Mouse (Mus musculus): ENCODE data around the gene 1810049J17Rik. TPM values are rescaled to one million over a fixed set of nuclear protein-coding genes. Genes with fewer than 3 reads are reported as not detected.

The 1810049J17Rik gene
- polyA plus RNA-seq, 1 experiment, result 1.8 TPM

DNA sequence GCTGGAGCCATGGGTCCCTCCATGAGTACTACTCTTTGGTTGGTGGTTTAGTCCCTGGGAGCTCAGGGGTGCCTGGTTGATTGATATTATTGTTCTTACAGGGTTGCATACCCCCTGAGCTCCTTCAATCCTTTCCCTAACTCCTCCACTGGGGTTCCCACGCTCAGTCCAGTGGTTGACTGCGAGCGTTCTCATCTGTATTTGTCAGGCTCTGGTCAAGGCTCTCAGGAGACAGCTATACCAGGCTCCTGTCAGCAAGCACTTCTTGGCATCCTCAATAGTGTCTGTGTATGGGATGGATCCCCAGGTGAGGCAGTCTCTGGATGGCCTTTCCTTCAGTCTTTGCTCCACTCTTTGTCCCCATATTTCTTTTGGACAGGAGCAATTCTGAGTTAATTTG is 25.2 kb upstream of the 1810049J17Rik start:
- H3K4me1 ChIP-seq (ENCODE audit: control insufficient read depth, insufficient read depth, low read length), result no peaks in the 10 kb centered on the region
- H3K36me3 ChIP-seq (ENCODE audit: control insufficient read depth, insufficient read depth, low read length), result peaks cover 2% of the 10 kb centered on the region; the same call in 1 of the 2 replicates
- TF ChIP-seq CTCF (IDR thresholded peaks at IDR 0.05; ENCODE audit: control insufficient read depth, insufficient read depth, insufficient replicate concordance, low read depth, low read length) (no peak), POLR2A (IDR thresholded peaks at IDR 0.05; ENCODE audit: control insufficient read depth, low read depth, low read length) (no peak)
- no peak overlapping the region for H3K27ac ChIP-seq (ENCODE audit: control insufficient read depth, insufficient read depth, low read depth, low read length)
- no peak overlapping the region for H3K4me3 ChIP-seq (ENCODE audit: control insufficient read depth, low read depth, low read length)
- H3K27me3 ChIP-seq (ENCODE audit: control insufficient read depth, insufficient read depth, low read length), result no peaks in the 10 kb centered on the region

DNA sequence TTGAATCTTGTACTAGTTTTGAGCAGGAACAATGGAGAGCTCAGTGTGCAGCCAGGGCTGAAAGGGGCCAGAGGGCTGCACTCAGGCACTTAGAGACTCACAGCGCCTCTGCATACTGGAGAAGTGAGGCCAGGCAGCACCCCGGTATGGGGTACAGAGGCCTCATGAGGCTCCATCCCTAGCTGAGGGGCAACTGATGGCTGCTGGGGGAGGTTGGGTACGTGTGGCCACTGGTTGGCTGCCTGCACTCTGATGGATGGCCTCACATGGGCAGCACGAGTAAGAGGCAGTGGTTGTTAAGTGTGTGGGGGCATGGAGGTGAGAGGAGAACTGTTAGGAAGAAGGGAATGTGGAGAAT is 19.7 kb upstream of the 1810049J17Rik start:
- TF ChIP-seq CTCF (IDR thresholded peaks at IDR 0.05; ENCODE audit: control insufficient read depth, insufficient read depth, insufficient replicate concordance, low read depth, low read length) (no peak), POLR2A (IDR thresholded peaks at IDR 0.05; ENCODE audit: control insufficient read depth, low read depth, low read length) (no peak)
- H3K36me3 ChIP-seq (ENCODE audit: control insufficient read depth, insufficient read depth, low read length), result no peaks in the 10 kb centered on the region; the same call in 1 of the 2 replicates
- peaks cover 2% of the 10 kb centered on the region; the same call in 1 of the 2 replicates for H3K4me1 ChIP-seq (ENCODE audit: control insufficient read depth, insufficient read depth, low read length)
- H3K4me3 ChIP-seq (ENCODE audit: control insufficient read depth, low read depth, low read length), result no peak overlapping the region
- H3K27ac ChIP-seq (ENCODE audit: control insufficient read depth, insufficient read depth, low read depth, low read length), result peak overlapping the region; percentile 33; the same call in 1 of the 2 replicates
- H3K27me3 ChIP-seq (ENCODE audit: control insufficient read depth, insufficient read depth, low read length), result no peaks in the 10 kb centered on the region

GRCm38 (mm10) chr15:12340536-12341400 is 19.1 kb upstream of the 1810049J17Rik start:
- Histone ChIP-seq H3K4me3 (ENCODE audit: control insufficient read depth, low read depth, low read length) (no peak overlapping the region), H3K27ac (ENCODE audit: control insufficient read depth, insufficient read depth, low read depth, low read length) (no peak overlapping the region), H3K36me3 (ENCODE audit: control insufficient read depth, insufficient read depth, low read length) (no peaks in the 10 kb centered on the region; the same call in 1 of the 2 replicates), H3K4me1 (ENCODE audit: control insufficient read depth, insufficient read depth, low read length) (peaks cover 2% of the 10 kb centered on the region; the same call in 1 of the 2 replicates), H3K27me3 (ENCODE audit: control insufficient read depth, insufficient read depth, low read length) (no peaks in the 10 kb centered on the region)
- TF ChIP-seq POLR2A (IDR thresholded peaks at IDR 0.05; ENCODE audit: control insufficient read depth, low read depth, low read length) (no peak), CTCF (IDR thresholded peaks at IDR 0.05; ENCODE audit: control insufficient read depth, insufficient read depth, insufficient replicate concordance, low read depth, low read length) (no peak)

DNA sequence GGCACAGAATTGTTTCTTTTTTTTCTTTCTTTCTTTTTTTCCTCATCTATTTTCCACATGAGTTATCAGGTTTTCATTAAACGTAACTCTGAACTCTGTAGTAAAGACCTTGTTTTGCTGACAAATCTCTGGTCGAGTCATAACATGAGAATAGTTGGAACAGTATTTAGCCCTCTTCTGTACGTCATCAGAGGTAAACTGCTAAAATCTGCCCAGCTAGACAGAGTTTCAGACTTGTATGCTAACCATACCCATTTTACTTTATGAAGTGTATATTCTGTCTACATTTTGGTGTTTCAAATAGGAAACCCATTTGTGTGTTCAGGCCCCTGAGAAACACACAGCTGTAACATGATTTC is 16.1 kb upstream of the 1810049J17Rik start:
- TF ChIP-seq CTCF (IDR thresholded peaks at IDR 0.05; ENCODE audit: control insufficient read depth, insufficient read depth, insufficient replicate concordance, low read depth, low read length), result no peak
- no peak for TF ChIP-seq POLR2A (IDR thresholded peaks at IDR 0.05; ENCODE audit: control insufficient read depth, low read depth, low read length)
- no peaks in the 10 kb centered on the region; the same call in 1 of the 2 replicates for H3K36me3 ChIP-seq (ENCODE audit: control insufficient read depth, insufficient read depth, low read length)
- peaks cover 4% of the 10 kb centered on the region; the same call in 1 of the 2 replicates for H3K4me1 ChIP-seq (ENCODE audit: control insufficient read depth, insufficient read depth, low read length)
- no peaks in the 10 kb centered on the region for H3K27me3 ChIP-seq (ENCODE audit: control insufficient read depth, insufficient read depth, low read length)
- H3K27ac ChIP-seq (ENCODE audit: control insufficient read depth, insufficient read depth, low read depth, low read length), result no peak overlapping the region
- no peak overlapping the region for H3K4me3 ChIP-seq (ENCODE audit: control insufficient read depth, low read depth, low read length)

GRCm38 (mm10) chr15:12337030-12337778 is 15.5 kb upstream of the 1810049J17Rik start:
- Histone ChIP-seq H3K27me3 (ENCODE audit: control insufficient read depth, insufficient read depth, low read length) (no peaks in the 10 kb centered on the region), H3K27ac (ENCODE audit: control insufficient read depth, insufficient read depth, low read depth, low read length) (no peak overlapping the region), H3K4me1 (ENCODE audit: control insufficient read depth, insufficient read depth, low read length) (peaks cover 4% of the 10 kb centered on the region; the same call in 1 of the 2 replicates), H3K36me3 (ENCODE audit: control insufficient read depth, insufficient read depth, low read length) (no peaks in the 10 kb centered on the region; the same call in 1 of the 2 replicates), H3K4me3 (ENCODE audit: control insufficient read depth, low read depth, low read length) (no peak overlapping the region)
- TF ChIP-seq CTCF (IDR thresholded peaks at IDR 0.05; ENCODE audit: control insufficient read depth, insufficient read depth, insufficient replicate concordance, low read depth, low read length), result no peak
- no peak for TF ChIP-seq POLR2A (IDR thresholded peaks at IDR 0.05; ENCODE audit: control insufficient read depth, low read depth, low read length)

DNA sequence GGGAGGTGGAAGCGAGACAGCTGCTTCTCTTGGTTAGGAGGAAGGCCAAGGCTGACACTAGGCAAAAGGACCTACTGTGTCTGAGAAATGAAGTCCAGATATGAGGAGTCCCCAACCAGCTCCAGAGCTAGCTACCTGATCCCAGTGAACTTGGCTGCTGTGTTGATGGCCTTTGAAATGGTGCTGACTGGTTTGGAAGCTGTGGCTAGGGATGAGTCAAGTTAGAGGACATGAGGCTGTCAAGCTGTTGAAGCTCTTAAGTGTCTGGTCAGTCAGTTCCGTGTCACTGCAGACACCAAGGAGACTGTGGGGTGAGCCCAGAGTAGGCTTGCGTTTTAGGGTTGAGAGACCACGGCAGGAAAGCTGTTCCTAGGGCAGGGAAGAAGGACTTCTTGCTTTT is 12.7 kb upstream of the 1810049J17Rik start:
- Histone ChIP-seq H3K27ac (ENCODE audit: control insufficient read depth, insufficient read depth, low read depth, low read length) (peak overlapping the region; percentile 19), H3K36me3 (ENCODE audit: control insufficient read depth, insufficient read depth, low read length) (no peaks in the 10 kb centered on the region), H3K4me1 (ENCODE audit: control insufficient read depth, insufficient read depth, low read length) (peaks cover 2% of the 10 kb centered on the region; the same call in 1 of the 2 replicates), H3K27me3 (ENCODE audit: control insufficient read depth, insufficient read depth, low read length) (no peaks in the 10 kb centered on the region), H3K4me3 (ENCODE audit: control insufficient read depth, low read depth, low read length) (peak overlapping the region; percentile 12)
- TF ChIP-seq CTCF (IDR thresholded peaks at IDR 0.05; ENCODE audit: control insufficient read depth, insufficient read depth, insufficient replicate concordance, low read depth, low read length) (no peak), POLR2A (IDR thresholded peaks at IDR 0.05; ENCODE audit: control insufficient read depth, low read depth, low read length) (no peak)

GRCm38 (mm10) chr15:12331300-12331699 is 9.6 kb upstream of the 1810049J17Rik start:
- TF ChIP-seq POLR2A (IDR thresholded peaks at IDR 0.05; ENCODE audit: control insufficient read depth, low read depth, low read length) (no peak), CTCF (IDR thresholded peaks at IDR 0.05; ENCODE audit: control insufficient read depth, insufficient read depth, insufficient replicate concordance, low read depth, low read length) (no peak)
- peaks cover 2% of the 10 kb centered on the region; the same call in 1 of the 2 replicates for H3K4me1 ChIP-seq (ENCODE audit: control insufficient read depth, insufficient read depth, low read length)
- no peaks in the 10 kb centered on the region for H3K36me3 ChIP-seq (ENCODE audit: control insufficient read depth, insufficient read depth, low read length)
- H3K27me3 ChIP-seq (ENCODE audit: control insufficient read depth, insufficient read depth, low read length), result no peaks in the 10 kb centered on the region
- H3K27ac ChIP-seq (ENCODE audit: control insufficient read depth, insufficient read depth, low read depth, low read length), result no peak overlapping the region
- H3K4me3 ChIP-seq (ENCODE audit: control insufficient read depth, low read depth, low read length), result no peak overlapping the region

Measured in testis, adult 2 months (tissue).